Mouse (Mus musculus): ENCODE data around the gene Vash2. TPM values are rescaled to one million over a fixed set of nuclear protein-coding genes. Genes with fewer than 3 reads are reported as not detected.

Gene Vash2
- total and polyA plus RNA-seq, 3 experiments: 0.04 to 0.17 (median 0.16) TPM

DNA sequence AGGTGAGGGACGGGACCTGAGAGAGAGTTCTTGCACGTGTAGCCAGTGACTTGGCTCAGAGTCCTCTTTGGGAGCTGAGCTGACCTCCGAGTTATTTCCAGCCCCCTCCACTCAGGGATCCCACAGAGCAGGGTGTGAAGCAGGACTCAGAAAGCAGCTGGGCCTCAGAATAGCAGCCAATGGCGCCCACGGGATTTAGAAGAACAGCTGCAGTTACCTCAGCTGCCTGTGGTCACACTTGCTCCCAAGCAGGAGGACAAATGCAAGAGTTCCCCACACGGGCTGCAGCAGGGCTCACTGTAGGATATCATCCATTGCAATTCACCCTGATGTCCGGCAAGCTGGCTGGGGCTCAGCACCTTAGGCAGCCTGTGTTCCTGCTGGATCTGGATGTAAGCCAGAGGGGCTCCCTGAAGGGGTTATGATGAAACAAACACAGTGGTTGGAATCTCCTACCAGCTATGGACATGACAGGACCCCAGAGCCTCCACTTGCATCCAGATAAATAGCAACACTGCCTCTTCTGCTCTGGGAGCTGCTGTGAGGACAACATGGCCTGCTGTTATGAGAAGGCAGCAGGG lies 6.4 kb downstream of the Vash2 start:
- Histone ChIP-seq H3K9me3 (replicated peaks; ENCODE audit: low read length) (peaks cover 5% of the 10 kb centered on the region), H3K79me2 (replicated peaks; ENCODE audit: control insufficient read depth, extremely low read depth, insufficient read depth, poor library complexity, severe bottlenecking) (no peaks in the 10 kb centered on the region), H3K4me2 (ENCODE audit: insufficient read depth, low read depth, poor library complexity, severe bottlenecking) (no peak overlapping the region; the same call in 1 of the 2 replicates), H3K27ac (ENCODE audit: insufficient read depth, low read depth) (no peak overlapping the region), H3K4me3 (replicated peaks in 1 of 3; ENCODE audit: low read depth in 2 of 3, low read length in 2 of 3, poor library complexity in 1 of 3) (no peak overlapping the region), H3K36me3 (replicated peaks in 1 of 2; ENCODE audit: control insufficient read depth in 1 of 2, insufficient read depth in 1 of 2, low read length in 1 of 2) (no peaks in the 10 kb centered on the region), H3K9ac (ENCODE audit: insufficient read depth, low read depth) (no peak overlapping the region), H3K4me1 (ENCODE audit: control insufficient read depth in 1 of 2, insufficient read depth in 2 of 2) (peaks cover 0 to 26% of the 10 kb centered on the region in 2 experiments; a peak in 2 of 4 replicates), H3K27me3 (replicated peaks) (peaks cover 7% of the 10 kb centered on the region)
- no peak for TF ChIP-seq MXI1 (IDR thresholded peaks at IDR 0.05; ENCODE audit: low read depth, low read length)
- TF ChIP-seq POLR2AphosphoS2 (IDR thresholded peaks at IDR 0.05; ENCODE audit: low read depth, low read length): no peak
- TF ChIP-seq NRF1 (IDR thresholded peaks at IDR 0.05; ENCODE audit: low read depth, low read length): no peak
- TF ChIP-seq POLR2A (IDR thresholded peaks at IDR 0.05; ENCODE audit: low read depth, low read length): no peak
- no peak for TF ChIP-seq E2F4 (IDR thresholded peaks at IDR 0.05; ENCODE audit: insufficient replicate concordance, low read depth, low read length)
- no peak for TF ChIP-seq EP300 (IDR thresholded peaks at IDR 0.05; ENCODE audit: low read length)
- TF ChIP-seq ETS1 (conservative IDR thresholded peaks at IDR 0.05; ENCODE audit: low read depth, low read length): no peak
- TF ChIP-seq JUN (IDR thresholded peaks at IDR 0.05; ENCODE audit: insufficient read depth, low read depth, low read length): no peak
- no peak for TF ChIP-seq MAFK (IDR thresholded peaks at IDR 0.05; ENCODE audit: insufficient replicate concordance, low read length)
- TF ChIP-seq USF2 (conservative IDR thresholded peaks at IDR 0.05; ENCODE audit: low read depth, low read length): no peak
- TF ChIP-seq BHLHE40 (IDR thresholded peaks at IDR 0.05; ENCODE audit: low read depth, low read length): no peak
- TF ChIP-seq TBP (conservative IDR thresholded peaks at IDR 0.05; ENCODE audit: low read depth, low read length): no peak
- no peak for TF ChIP-seq CTCF (conservative IDR thresholded peaks at IDR 0.05 in 1 of 2, IDR thresholded peaks at IDR 0.05 in 1 of 2; ENCODE audit: low read depth in 2 of 2, low read length in 2 of 2)
- in situ Hi-C loops (cut with MboI; ENCODE audit: low pct_ligation_motif_present, low pct_unique_long_range_greater_than_20kb, low sequenced_read_pairs): no loop called here
- dilution Hi-C loops (cut with MboI; ENCODE audit: extremely low pct_ligation_motif_present, extremely low pct_unique_long_range_greater_than_20kb, low sequenced_read_pairs): no loop called here
- no peak for DNase-seq (ENCODE audit: extremely low read depth)

- Histone ChIP-seq H3K79me2 (replicated peaks; ENCODE audit: control insufficient read depth, extremely low read depth, insufficient read depth, poor library complexity, severe bottlenecking) (no peaks in the 10 kb centered on the region), H3K9me3 (replicated peaks; ENCODE audit: low read length) (peaks cover 5% of the 10 kb centered on the region), H3K9ac (ENCODE audit: insufficient read depth, low read depth) (no peak overlapping the region), H3K4me1 (ENCODE audit: control insufficient read depth in 1 of 2, insufficient read depth in 2 of 2) (peaks cover 0 to 26% of the 10 kb centered on the region in 2 experiments; a peak in 2 of 4 replicates), H3K4me2 (ENCODE audit: insufficient read depth, low read depth, poor library complexity, severe bottlenecking) (no peak overlapping the region; the same call in 1 of the 2 replicates), H3K36me3 (replicated peaks in 1 of 2; ENCODE audit: control insufficient read depth in 1 of 2, insufficient read depth in 1 of 2, low read length in 1 of 2) (no peaks in the 10 kb centered on the region), H3K4me3 (replicated peaks in 1 of 3; ENCODE audit: low read depth in 2 of 3, low read length in 2 of 3, poor library complexity in 1 of 3) (no peak overlapping the region), H3K27ac (ENCODE audit: insufficient read depth, low read depth) (no peak overlapping the region), H3K27me3 (replicated peaks) (peaks cover 4% of the 10 kb centered on the region)
- DNase-seq (ENCODE audit: extremely low read depth): no peak
- in situ Hi-C loops (cut with MboI; ENCODE audit: low pct_ligation_motif_present, low pct_unique_long_range_greater_than_20kb, low sequenced_read_pairs) (no loop called here), dilution Hi-C loops (cut with MboI; ENCODE audit: extremely low pct_ligation_motif_present, extremely low pct_unique_long_range_greater_than_20kb, low sequenced_read_pairs) (no loop called here)
- no peak for TF ChIP-seq POLR2AphosphoS2 (IDR thresholded peaks at IDR 0.05; ENCODE audit: low read depth, low read length)
- no peak for TF ChIP-seq NELFE (IDR thresholded peaks at IDR 0.05; ENCODE audit: low read depth, low read length)
- TF ChIP-seq MYC (IDR thresholded peaks at IDR 0.05; ENCODE audit: low read depth, low read length): no peak
- TF ChIP-seq ZMIZ1 (IDR thresholded peaks at IDR 0.05; ENCODE audit: low read depth, low read length): no peak
- TF ChIP-seq NRF1 (IDR thresholded peaks at IDR 0.05; ENCODE audit: low read depth, low read length): no peak
- TF ChIP-seq JUND (conservative IDR thresholded peaks at IDR 0.05; ENCODE audit: low read depth, low read length): no peak
- TF ChIP-seq BHLHE40 (IDR thresholded peaks at IDR 0.05; ENCODE audit: low read depth, low read length): no peak
- TF ChIP-seq SMC3 (IDR thresholded peaks at IDR 0.05; ENCODE audit: low read depth, low read length): no peak
- no peak for TF ChIP-seq JUN (IDR thresholded peaks at IDR 0.05; ENCODE audit: insufficient read depth, low read depth, low read length)
- TF ChIP-seq IRF4 (IDR thresholded peaks at IDR 0.05; ENCODE audit: low read depth, low read length): no peak
- no peak for TF ChIP-seq CHD2 (IDR thresholded peaks at IDR 0.05; ENCODE audit: low read length)
- TF ChIP-seq RAD21 (IDR thresholded peaks at IDR 0.05; ENCODE audit: low read depth, low read length): no peak
- no peak for TF ChIP-seq MXI1 (IDR thresholded peaks at IDR 0.05; ENCODE audit: low read depth, low read length)
- no peak for TF ChIP-seq ZKSCAN1 (IDR thresholded peaks at IDR 0.05; ENCODE audit: borderline replicate concordance, low read depth, low read length)
- no peak for TF ChIP-seq SIN3A (IDR thresholded peaks at IDR 0.05; ENCODE audit: low read length)
- no peak for TF ChIP-seq CHD1 (IDR thresholded peaks at IDR 0.05; ENCODE audit: low read depth, low read length)
Observed at GRCm38 (mm10) chr1:190971708-190972610, 7.1 kb downstream of the Vash2 start.
